Mouse (Mus musculus) heart, adult 18-20 months (tissue): ENCODE data around the gene Clic1. TPM values are rescaled to one million over a fixed set of nuclear protein-coding genes. Genes with fewer than 3 reads are reported as not detected.

Experiments
- DNase-seq, 2 experiments: peaks; one replicate each; pipeline ENCODE4 v3.0.0; 2021 to 2022; ENCODE audit warnings: mixed read lengths in 1 of 2
- total RNA-seq, 2 experiments: library from RNA; stranded (reverse); gene quantifications; 2 replicates each; pipeline ENCODE4 v1.2.3; 2021

Gene Clic1
- total RNA-seq, 2 experiments from 2014 or later = 30.4 to 32.4 TPM

- DNase-seq = peak; percentile 42 to 44
Measured at GRCm38 (mm10) chr17:35090166-35090932, 40.6 kb downstream of the Clic1 start.

DNA sequence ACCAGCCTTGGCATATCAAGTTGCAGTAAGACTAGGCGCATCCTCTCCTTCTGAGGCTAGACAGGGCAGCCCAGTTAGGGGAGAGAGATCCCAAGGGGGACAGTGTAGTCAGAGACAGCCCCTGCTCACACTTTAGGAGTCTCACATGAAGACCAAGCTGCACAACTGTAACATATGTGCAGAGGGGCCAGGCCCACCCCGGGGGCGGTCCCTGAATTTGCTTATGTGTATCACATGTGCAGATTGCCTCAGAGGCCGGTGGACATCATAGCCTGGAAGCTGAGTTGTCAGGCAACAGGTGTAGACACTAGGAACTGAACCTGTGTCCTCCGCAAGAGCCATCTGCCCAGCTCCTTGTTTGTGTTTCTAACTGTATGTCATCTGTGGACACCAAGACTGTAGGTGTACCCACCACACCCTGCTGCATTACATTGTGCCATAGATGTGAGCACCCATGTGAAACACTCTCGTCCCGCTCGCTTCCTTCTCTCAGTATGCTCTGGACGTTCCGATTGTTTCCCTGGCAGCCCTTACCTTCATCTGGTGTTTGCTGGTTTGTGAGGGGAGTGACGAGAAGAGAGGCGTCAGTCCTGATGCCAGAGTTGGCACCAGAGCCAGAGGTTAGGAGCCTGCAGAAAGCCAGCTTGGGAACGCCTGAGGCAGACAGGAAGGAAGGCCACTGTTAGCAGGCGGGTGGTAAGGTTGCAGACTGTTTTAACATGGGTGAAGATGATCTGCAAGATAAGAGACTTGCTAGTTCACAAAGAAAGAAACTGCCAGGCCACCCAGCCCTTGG, 42.8 kb downstream of the Clic1 start:
- DNase-seq = no peak

GRCm38 (mm10) chr17:35094475-35095365, 45.0 kb downstream of the Clic1 start:
- no peak for DNase-seq

- no peak for DNase-seq
Measured at GRCm38 (mm10) chr17:35096597-35096996, 46.8 kb downstream of the Clic1 start.

DNA sequence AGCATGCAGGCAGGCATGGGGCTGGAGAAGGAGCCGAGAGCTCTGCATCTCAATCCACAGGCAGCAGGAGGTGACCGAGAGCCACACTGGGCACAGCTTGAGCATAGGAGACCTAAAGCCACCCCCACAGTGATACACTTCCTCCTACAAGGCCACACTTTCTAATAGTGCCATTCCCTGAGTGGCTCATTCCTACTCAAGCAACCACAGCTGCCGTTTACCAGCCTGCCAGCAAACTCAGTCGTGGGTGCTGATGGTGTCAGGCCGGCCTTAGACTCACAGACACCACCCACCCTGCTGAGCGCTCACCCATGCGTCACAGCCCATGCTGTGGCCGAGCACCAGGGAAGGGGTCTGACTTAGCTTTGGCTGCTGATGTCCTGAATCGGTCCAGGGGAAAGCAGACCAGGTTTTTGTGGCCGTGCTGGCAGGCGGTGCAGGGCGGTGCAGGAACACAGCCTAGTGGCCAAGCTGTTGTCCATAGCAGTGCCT, 47.4 kb downstream of the Clic1 start:
- no peak for DNase-seq

- no peak for DNase-seq
Measured at GRCm38 (mm10) chr17:35100196-35100765, 50.5 kb downstream of the Clic1 start.

DNA sequence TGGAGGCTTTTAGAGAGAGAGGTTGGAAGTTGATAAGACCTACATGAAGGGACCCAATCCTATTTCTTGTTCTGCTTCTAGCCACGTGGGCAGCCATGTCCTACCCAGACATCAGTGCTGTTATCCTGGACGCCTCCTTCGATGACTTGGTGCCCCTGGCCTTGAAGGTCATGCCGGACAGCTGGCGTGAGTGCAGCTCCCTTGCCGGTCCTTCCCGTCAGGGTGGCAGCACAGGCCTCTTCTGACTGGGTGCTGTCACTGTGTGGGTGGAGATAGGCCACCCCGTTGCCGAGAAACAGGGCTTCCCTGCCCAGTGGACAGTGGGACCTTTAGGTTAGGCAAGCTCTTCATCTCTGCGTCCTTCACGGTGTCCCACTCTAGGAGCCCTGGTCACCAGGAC, 51.4 kb downstream of the Clic1 start:
- DNase-seq = no peak

- no peak for DNase-seq
Measured at GRCm38 (mm10) chr17:35102299-35102698, 52.5 kb downstream of the Clic1 start.

DNA sequence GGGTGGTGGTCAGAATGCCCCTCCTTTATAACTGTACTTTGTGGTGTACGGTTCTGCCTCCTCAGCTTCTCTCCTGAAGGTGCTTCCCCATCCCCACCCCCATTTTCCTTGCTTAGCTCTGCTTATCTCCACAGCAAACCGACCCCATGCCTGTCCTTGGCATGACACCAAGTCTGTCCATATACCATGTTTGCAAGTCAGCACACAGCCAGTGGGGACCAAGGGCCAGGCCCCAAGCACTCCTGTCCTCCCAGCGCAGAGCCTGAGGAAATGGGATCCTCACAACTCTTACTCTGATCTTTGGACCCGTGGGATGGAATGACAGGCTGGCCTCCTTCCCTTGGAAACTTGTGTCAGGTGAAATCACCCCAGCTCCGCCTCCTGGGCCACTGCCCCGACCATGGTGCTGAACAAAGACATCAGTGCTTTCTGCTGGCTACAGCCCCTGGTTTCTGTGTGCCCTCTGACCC, 53.5 kb downstream of the Clic1 start:
- DNase-seq = no peak

DNA sequence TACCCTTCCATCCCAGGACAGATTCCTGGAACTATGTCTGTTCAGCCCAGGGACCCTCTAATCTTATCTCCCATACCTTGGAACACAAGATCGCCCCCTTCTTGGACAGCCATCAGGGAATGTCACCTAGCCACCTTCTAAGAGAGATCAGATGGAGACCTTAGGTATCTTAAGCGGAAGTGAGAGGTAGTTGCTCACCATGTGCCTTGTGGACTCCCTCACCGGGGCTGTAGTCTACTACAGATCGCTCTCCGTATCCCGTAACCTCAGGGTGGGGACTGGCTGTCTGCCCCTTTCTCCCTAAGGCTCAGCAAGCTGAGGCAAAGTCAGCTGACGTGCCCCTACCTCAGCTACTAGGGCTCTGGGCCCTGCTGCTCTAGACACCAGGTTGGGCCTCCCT, 54.3 kb downstream of the Clic1 start:
- DNase-seq = no peak

- DNase-seq = no peak
Measured at GRCm38 (mm10) chr17:35104754-35105153, 55.0 kb downstream of the Clic1 start.

GRCm38 (mm10) chr17:35105740-35106389, 56.1 kb downstream of the Clic1 start:
- DNase-seq = peak; percentile 33 to 37

GRCm38 (mm10) chr17:35106522-35106921, 56.8 kb downstream of the Clic1 start:
- no peak for DNase-seq

DNA sequence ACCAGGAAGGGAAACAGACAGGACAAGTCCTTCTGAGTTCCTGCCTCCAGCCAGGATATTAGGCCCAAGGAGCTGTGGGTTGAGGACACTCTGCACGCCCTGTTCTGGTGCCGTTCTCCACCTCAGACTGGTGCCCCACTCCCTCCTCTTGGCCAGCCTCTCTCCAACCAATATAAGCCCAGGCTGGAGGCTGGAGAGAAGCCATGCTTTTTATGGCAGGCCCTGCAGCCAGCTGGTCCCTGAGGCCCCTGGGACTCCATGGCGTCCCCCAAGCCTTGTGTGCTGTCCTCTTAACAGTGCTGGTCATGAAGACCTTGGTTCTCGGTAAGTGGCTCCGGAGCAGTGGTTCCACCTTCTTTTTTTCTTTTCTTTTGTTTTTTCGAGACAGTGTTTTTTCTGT, 58.3 kb downstream of the Clic1 start, which contains the start of gene Ly6g5c:
TSS of gene Ly6g5c (plus strand) at position 183 of the 400 bp plus-strand sequence.
- DNase-seq = no peak

Other genes starting within 250 kb of the Clic1 start
- not detected for gene Cyp21a1, start 245.4 kb upstream of the Clic1 start, total RNA-seq
- 1 to 10 TPM; 8.5 to 9.5 TPM for gene Stk19, start 213.0 kb upstream of the Clic1 start, total RNA-seq
- 10 to 100 TPM in 1 of 2 experiments, 1 to 10 TPM in 1; 9.8 to 13.3 TPM for gene Dxo, start 212.9 kb upstream of the Clic1 start, total RNA-seq
- gene Skiv2l, start 199.8 kb upstream of the Clic1 start, total RNA-seq = 10 to 100 TPM; 20.5 to 21.0 TPM
- gene Nelfe, start 199.6 kb upstream of the Clic1 start, total RNA-seq = 10 to 100 TPM; 14.4 to 15.2 TPM
- 10 to 100 TPM in 1 of 2 experiments, 1 to 10 TPM in 1; 3.3 to 13.7 TPM for gene Cfb, start 187.4 kb upstream of the Clic1 start, total RNA-seq
- gene Zbtb12, start 170.5 kb upstream of the Clic1 start, total RNA-seq = 1 to 10 TPM; 7.4 to 7.7 TPM
- gene Gm20547, start 167.9 kb upstream of the Clic1 start, total RNA-seq = not detected
- gene C2, start 151.7 kb upstream of the Clic1 start, total RNA-seq = 1 to 10 TPM; 2.8 to 4.1 TPM
- gene Ehmt2, start 151.5 kb upstream of the Clic1 start, total RNA-seq = 10 to 100 TPM; 38.1 to 42.7 TPM
- gene Slc44a4, start 135.5 kb upstream of the Clic1 start, total RNA-seq = under 1 TPM in 1 of 2 experiments, not detected in 1; 0.62 TPM
- gene Neu1, start 118.7 kb upstream of the Clic1 start, total RNA-seq = 10 to 100 TPM; 14.6 to 15.9 TPM
- 10 to 100 TPM; 15.5 to 68.2 TPM for gene Hspa1b, start 90.7 kb upstream of the Clic1 start, total RNA-seq
- gene Gm20481, start 80.1 kb upstream of the Clic1 start, total RNA-seq = not detected
- gene Hspa1a, start 77.8 kb upstream of the Clic1 start, total RNA-seq = 10 to 100 TPM; 17.5 to 41.5 TPM
- gene Hspa1l, start 77.3 kb upstream of the Clic1 start, total RNA-seq = 10 to 100 TPM in 1 of 2 experiments, 1 to 10 TPM in 1; 9.8 to 10.8 TPM
- 10 to 100 TPM; 16.3 to 18.0 TPM for gene Lsm2, start 68.1 kb upstream of the Clic1 start, total RNA-seq
- gene Vars, start 49.0 kb upstream of the Clic1 start, total RNA-seq = 10 to 100 TPM; 32.4 to 35.1 TPM
- gene Vwa7, start 33.4 kb upstream of the Clic1 start, total RNA-seq = 10 to 100 TPM; 13.1 to 14.1 TPM
- not detected for gene Sapcd1, start 21.9 kb upstream of the Clic1 start, total RNA-seq
- gene Msh5, start 3.2 kb upstream of the Clic1 start, total RNA-seq = not detected
- gene Ddah2, start 9.1 kb downstream of the Clic1 start, total RNA-seq = 10 to 100 TPM; 14.0 to 19.8 TPM
- not detected for gene Ly6g6c, start 15.4 kb downstream of the Clic1 start, total RNA-seq
- gene Mpig6b, start 16.2 kb downstream of the Clic1 start, total RNA-seq = under 1 TPM; 0.31 to 0.87 TPM
- gene Ly6g6e, start 26.9 kb downstream of the Clic1 start, total RNA-seq = not detected
- gene Ly6g6d, start 28.1 kb downstream of the Clic1 start, total RNA-seq = under 1 TPM in 1 of 2 experiments, not detected in 1; 0.57 TPM
- gene Ly6g6f, start 35.6 kb downstream of the Clic1 start, total RNA-seq = not detected
- gene Abhd16a, start 39.3 kb downstream of the Clic1 start, total RNA-seq = 10 to 100 TPM; 55.1 to 59.5 TPM
- gene Ly6g5c, start 58.3 kb downstream of the Clic1 start, total RNA-seq = not detected
- gene Ly6g5b, start 65.5 kb downstream of the Clic1 start, total RNA-seq = not detected
- gene Gpank1, start 71.5 kb downstream of the Clic1 start, total RNA-seq = 10 to 100 TPM in 1 of 2 experiments, 1 to 10 TPM in 1; 7.3 to 10.5 TPM
- 100 to 1,000 TPM; 149 to 150 TPM for gene Csnk2b, start 72.1 kb downstream of the Clic1 start, total RNA-seq
- 10 to 100 TPM; 25.3 to 28.5 TPM for gene D17H6S53E, start 76.4 kb downstream of the Clic1 start, total RNA-seq
- gene Apom, start 82.1 kb downstream of the Clic1 start, total RNA-seq = not detected
- gene Bag6, start 85.2 kb downstream of the Clic1 start, total RNA-seq = 100 to 1,000 TPM; 242 to 244 TPM
- 100 to 1,000 TPM; 125 to 144 TPM for gene Prrc2a, start 114.9 kb downstream of the Clic1 start, total RNA-seq
- 1 to 10 TPM; 3.7 to 4.8 TPM for gene Aif1, start 126.1 kb downstream of the Clic1 start, total RNA-seq
- 1 to 10 TPM; 2.0 to 3.3 TPM for gene Lst1, start 138.5 kb downstream of the Clic1 start, total RNA-seq
- 10 to 100 TPM in 1 of 2 experiments, 1 to 10 TPM in 1; 1.5 to 12.1 TPM for gene Ltb, start 144.5 kb downstream of the Clic1 start, total RNA-seq
- gene Tnf, start 152.0 kb downstream of the Clic1 start, total RNA-seq = under 1 TPM; 0.25 to 0.28 TPM
- gene Lta, start 155.4 kb downstream of the Clic1 start, total RNA-seq = 1 to 10 TPM in 1 of 2 experiments, not detected in 1; 1.0 TPM
- gene Gm16181, start 170.9 kb downstream of the Clic1 start, total RNA-seq = not detected
- gene Atp6v1g2, start 183.7 kb downstream of the Clic1 start, total RNA-seq = 1 to 10 TPM; 2.1 to 2.3 TPM
- gene Nfkbil1, start 185.8 kb downstream of the Clic1 start, total RNA-seq = 1 to 10 TPM; 8.2 to 8.3 TPM
- 10 to 100 TPM; 77.3 to 83.1 TPM for gene Ddx39b, start 191.8 kb downstream of the Clic1 start, total RNA-seq
- 100 to 1,000 TPM; 164 to 263 TPM for gene H2-D1, start 212.8 kb downstream of the Clic1 start, total RNA-seq